Mouse (Mus musculus): ENCODE measurements around the gene Noct.
"Not testable (repeated sequence)": the region's sequence is repeated elsewhere in the genome, so short reads cannot be mapped to it uniquely, and the experiment has no call there.

The Noct gene

DNA sequence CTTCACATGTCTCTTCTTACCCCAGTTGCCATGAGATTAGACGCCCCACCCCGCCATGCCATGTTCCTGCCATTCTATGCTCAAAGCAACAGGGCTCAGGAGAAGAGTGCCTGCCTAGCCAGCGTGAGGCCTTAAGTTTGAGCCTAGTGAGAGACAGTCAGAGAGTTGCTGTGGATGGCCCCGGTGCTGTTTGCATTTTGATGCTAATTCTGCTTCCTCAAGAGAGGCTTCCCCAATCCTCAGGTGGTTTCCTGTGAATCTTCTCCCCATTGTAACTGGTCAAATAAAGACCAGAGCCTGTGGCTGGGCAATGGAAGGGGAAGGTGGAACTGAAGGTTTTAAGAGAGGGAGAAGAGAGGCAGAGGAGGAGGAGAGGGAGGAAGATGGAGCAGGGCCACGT lies 15.6 kb upstream of the Noct start:
- no peak for DNase-seq

DNA sequence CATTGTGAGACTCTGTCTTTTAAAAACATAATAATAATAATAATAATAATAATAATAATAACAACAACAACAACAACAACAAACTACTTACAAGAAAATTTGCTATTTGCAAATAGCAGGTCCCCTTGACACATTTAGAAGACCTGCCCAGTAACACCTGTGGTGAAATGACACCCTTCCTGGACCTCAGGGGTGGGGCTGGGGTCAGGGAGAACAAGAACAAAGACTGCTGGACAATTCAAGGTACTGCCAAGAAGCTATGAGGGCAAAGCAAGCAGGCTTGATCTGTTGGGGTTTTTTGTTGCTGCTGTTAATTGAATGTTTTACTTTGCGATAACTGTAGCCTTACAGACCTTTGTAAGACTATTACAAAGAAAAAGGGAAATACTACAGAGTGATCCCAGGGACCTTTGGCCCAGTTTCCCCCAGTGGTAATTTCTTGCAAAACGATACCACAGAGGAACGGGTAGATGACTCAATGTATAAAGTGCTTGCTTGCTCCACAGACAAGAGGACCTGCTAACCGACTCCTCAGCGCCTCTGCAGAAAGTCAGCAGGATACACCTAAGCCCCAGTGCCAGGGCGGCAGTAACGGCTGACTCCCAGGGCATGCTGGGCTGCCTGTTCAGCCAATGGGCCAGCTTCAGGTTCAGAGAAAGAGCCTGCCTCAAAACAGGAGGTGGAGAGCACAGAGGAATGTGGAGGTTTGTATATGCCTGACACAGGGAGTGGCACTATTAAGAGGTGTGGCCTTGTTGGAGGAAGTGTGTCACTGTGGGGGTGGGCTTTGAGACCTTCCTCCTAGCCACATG lies 14.5 kb upstream of the Noct start:
- DNase-seq = no peak

DNA sequence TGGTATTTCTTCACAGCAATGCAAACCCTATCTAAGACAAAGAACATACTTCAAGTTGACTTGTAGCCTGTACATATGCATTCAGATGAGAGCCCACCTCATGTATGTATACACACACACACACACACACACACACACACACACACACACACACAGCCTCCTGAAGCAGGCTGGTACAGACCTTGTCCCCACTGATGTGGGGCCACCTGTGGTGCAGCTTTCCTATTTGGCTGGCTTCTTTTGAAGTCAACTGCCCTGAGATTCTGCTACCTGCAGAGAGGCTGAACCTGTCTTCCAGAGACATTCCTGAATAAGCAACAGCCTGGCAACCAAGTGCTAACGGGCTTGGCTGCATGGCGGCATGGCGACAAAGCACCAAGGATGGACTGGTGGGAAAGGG lies 13.8 kb upstream of the Noct start:
- DNase-seq = no peak

DNA sequence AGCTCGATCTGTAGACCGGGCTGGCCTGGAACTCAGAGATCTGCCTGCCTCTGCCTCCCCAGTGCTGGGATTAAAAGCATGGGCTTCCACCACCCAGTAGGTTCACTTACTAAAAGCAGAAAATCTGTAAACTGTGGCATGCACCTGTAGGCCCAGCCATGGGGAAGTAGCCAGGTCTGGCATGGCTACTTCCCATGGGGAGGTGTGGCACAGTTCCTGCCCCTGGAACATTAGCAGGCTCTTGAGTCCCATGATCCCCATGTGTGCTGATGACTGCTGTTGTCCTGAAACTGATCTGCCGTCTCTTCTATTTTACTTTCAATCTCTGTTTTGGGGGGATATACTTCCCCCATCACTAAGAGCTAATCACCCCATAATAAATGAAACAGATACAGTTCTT lies 11.1 kb upstream of the Noct start:
- no peak for DNase-seq

DNA sequence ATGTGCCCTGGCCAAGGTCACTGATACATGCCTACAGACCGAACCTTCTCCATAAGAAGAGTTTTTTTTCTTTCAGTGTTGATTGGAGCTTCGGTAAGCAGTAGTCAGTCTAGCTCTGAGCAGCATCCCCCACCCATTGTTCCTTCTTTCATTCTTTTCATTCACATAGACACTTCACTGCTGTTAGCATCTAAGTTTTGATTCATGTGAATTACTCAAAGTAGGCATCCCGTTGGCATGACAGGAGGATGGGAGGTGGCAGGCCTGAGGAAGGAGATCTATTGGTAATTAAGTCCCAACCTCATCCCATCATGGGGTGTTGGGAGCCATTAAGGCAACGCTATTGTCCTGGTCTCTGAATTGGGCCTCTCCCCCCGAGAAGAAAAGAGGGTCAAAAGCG lies 8.6 kb upstream of the Noct start:
- DNase-seq = no peak

DNA sequence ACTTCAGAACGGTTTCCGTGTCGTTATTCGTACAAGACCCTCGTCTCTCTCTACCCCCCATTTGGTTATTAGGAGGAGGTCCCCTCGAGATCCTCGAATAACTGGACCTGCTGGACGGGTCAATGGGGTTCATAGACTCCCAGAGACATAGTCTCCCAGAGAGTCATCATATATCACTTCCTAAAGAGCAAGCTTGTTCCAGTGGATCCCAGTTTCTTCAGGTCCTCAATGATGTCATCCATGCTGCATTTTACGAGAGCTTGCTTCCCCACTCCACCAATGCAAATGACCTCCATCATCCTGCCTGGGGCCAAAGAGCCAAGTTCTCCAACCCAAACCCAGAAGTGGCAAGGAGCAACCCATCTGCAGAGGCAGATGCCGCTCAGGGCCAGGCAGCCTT lies 7.9 kb upstream of the Noct start:
- DNase-seq = not testable (repeated sequence)

DNA sequence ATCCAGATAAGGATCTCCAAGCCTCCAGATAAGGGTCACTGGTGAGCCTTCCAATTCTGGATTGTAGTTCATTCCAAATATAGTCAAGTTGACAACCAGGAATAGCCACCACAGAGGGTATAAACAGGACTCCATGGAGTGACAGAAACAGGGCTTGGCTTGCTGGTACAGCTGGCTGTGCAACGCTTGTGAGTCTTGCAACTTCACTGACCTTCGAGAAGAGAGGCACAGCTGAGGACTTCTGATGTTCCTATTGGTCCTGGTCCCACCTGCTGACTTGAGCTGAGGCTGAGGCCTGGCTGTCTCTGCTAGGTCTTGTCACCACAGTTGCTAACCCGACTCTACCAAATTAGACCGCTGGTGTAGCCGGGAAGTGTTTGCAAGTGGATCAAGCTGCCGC lies 5.9 kb upstream of the Noct start:
- DNase-seq = not testable (repeated sequence)

DNA sequence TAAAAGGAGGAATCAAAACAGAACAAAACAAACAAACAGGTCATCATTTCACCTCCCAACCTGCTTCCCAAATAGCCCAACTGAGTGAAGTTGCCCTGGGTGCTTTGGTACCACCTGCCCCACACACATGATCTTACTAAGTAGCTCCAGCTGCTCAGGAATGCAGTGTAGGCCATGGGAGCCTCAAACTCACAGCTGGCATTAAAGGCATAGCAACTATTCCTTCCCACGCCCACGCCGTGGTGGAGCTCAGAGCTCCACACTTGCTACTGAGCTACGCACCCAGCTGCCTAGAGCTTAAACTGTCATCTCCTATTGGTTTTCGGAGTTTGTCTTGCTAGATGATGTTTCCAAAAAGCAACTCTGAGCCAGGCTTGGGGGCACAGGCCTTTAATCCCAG lies 5.0 kb upstream of the Noct start:
- no peak for DNase-seq

DNA sequence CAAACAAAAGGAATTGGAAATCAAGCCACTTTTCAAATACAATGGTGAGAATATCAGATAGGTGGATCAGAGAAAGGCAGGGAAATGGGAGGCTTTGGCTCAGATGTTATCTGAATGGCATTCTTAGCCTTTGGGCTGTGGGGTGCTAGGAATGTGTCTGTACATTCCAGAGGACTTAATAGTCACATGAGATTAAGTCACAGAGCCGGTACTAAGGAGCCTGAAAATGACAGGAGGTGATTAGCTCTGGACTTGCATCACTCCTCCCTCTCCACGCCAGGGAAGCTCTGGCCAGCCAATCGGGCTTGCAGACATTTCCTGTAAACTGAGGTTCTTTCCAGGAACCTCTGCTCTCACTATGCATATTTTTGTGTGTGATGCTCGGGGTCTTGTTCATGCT lies 3.4 kb upstream of the Noct start:
- DNase-seq = no peak

DNA sequence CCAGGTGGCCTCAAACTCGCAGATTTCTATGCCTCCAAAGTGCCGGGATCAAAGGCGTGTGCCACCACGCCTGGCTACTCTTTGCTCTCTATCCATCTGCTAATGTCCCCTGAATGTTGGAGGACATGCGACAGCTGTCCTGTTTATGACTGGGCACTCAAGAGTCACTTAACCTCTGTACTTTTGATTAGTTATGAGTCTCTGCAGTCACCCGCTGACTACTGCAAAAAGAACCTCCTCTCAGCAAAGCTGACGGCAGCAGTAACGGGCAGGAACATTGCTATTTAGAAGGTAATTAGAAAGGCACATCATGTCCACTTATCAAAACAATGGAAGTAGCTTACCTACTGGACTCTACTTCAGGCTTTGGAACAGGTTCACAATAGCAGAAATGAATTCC lies 2.4 kb upstream of the Noct start:
- no peak for DNase-seq

DNA sequence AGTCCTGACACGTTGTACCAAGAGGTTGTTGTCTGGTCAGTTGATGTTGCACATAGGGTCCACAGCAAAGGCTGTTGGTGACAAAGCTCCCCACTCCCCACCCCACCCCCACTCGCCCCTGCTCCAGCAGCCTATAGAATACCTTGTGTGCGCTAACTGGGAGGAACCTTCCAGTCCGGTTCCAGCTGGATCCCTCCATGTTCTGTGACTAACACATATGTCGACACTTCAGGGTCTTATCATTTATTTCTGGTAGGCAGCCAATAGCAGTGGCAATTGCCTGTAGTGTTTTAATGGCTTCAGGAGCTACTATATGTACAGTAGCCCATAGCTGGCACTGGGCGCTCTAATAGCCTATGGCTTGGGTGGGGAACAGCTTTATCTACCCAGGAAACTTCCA lies 1.9 kb upstream of the Noct start:
- no peak for DNase-seq

DNA sequence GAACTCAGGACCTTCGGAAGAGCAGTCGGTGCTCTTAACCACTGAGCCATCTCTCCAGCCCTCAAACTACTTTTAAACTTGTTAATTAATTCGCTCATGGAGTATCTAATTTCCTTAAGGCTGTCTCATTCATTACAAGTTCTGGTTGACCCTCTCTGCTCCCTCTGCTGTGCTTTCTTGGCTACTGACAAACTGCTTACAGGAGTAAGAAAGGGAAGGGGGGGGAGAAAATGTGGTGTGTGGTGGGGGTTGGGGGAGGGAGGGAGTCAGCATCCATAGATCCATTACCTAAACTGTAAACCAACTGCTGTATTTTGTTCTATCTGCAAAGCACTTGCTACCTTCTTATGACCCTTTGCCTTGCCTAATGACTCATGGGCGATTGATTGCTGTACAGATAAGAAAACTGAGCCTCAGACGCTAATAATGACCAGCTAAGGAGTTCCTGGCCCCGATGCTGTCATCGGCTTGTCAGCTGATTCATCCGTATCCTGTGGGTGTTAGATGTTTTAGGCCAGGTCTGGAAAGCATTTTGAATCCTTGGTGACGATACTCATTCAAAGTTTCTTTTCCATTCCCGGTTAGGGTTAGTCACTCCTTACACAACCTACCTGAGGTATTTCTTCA lies 1.3 kb upstream of the Noct start:
- no peak for DNase-seq

DNA sequence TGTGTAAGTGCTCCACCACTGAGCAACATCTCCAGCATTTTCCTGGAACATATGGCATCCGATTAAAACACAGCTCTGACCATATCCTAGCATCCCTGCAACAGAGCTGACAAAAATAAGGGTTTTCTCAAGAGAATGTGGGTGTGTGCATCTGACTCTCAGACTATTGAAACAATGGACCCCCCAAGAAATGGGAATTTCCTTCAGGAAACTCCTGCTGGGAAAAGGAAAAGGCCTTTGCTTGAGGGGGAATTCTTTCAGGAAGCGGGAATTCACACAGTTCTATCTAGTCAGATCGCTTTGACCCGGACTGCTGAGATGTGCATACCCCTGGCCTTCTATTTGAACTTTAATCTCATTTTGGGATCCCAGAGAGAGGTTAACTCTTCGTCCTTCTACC lies 691 bp upstream of the Noct start:
- no peak for DNase-seq

DNA sequence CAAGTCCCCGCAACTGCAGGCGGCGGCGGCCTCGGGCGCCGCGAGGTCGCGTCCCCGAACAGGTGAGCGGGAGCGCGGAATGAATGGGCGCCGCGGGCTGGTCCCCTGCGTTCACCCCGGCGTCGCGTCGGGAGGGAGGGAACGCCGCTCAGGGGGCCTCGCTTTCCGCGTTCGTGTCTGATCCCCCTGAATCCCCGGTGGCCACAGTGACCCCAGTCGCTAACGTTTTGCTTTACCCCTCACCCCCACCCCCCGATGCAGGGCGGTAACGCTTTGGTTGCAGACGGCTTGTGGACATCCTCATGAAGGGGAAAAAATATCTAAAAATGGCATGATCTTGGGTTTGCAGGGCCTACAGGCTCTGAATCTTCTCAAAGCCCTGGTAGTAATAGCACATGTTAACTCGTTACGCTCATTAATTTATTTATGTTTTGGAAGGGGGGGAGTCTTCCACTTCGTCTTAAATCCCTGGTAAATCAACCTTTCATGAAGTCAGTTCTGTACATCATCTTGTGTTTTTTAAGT lies 1.0 kb downstream of the Noct start:
- no peak for DNase-seq

DNA sequence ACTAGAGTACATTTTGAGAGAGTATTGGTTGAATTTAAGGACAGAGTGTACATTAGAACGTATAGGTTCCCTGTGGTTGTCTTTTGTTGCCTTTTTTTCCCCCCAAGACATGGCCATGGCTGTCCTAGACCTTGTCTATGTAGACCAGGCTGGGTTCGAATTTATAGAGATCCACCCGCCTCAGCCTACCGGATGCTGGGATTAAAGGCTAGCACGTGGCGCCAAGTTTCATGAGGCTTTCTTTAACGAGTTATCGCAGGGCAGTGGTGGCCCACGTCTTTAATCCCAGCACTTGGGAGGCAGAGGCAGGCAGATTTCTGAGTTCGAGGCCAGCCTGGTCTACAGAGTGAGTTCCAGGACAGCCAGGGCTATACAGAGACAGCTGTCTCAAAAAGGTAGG lies 1.7 kb downstream of the Noct start:
- DNase-seq = no peak

DNA sequence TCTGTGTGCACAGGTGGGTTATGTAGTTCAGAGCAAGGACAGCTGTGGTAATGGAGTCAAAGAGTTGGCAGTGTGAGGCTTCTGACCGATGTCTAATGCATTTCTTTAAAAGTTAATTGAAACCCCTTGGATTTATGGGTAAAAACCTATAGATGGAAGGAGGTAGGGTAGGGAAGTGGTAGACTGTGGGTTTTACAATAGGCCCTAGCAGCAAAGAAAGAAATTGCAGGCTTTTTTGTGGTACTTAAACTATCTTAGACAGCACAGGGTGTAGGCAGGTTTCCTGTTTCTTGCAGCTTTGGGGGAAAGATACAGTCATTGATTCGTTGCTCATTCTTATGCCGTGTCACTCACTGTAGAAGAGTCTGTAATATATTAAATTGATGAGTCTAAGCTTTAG lies 2.4 kb downstream of the Noct start:
- no peak for DNase-seq

DNA sequence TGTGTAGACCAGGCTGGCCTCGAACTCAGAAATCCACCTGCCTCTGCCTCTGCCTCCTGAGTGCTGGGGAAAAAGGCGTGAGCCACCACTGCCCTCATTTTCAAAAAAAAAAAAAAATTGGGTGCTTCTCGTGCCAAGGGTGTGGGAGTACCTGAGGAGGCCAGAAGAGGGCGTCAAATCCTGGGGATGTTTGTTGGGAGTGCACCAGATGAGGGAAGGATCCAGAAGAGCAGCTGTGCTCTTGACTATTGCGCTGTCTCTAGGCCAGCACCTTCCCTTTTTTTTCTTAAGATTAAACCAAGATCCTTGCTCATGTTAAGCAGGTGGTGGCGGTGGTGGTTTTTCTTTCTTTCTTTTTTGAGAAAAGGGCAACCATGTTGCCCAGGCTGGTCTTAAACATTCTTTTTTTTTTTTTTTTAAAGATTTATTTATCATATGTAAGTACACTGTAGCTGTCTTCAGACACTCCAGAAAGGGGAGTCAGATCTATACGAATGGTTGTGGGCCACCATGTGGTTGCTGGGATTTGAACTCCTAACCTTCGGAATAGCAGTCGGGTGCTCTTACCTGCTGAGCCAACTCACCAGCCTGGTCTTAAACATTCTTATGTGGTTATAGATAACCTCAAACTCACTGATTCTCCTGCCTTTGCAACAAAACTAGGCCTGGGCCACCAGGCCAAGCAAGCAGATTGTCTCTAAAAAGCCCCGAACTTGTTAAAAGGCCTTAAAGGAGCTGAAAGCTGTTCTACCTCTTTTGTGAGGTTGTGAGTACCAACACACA lies 4.0 kb downstream of the Noct start:
- DNase-seq = peak; percentile 61

DNA sequence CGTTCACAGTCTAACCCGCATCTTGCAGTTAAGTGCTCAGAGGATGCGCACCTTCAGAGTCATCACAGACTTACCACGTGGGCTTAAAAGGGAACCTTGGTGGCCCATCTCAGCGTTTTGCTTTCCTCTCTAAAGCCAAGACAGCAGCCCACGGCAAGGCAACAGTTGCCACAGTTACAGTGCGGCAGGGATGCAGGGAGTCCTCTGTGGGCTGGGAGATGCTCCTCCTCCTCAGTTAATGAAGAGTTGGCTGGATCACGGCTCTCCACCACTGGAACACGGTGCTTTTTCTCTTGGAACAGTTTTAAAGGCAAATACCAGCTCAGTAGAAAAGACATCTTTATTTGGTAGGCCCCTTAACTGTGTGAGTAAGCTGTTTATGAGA lies 4.6 kb downstream of the Noct start:
- DNase-seq = no peak

DNA sequence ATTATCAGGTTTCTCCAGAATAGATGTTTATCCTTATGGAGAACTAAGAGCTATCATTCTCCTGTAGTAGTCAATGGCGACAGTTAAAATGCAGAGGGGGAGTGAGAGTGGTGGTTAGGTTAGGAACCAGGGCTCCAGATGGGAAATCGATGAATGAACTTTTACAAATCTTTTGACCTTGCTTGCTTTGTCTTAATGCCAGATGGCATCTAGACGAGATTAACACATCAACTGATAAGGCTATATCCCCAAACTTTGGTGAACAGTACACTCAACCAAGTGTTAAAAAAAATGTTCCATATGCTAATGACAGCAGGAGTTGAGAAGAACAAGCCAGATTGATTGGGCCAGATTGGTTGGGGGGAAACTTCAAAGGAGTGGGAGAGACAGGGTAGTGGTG lies 5.0 kb downstream of the Noct start:
- no peak for DNase-seq

DNA sequence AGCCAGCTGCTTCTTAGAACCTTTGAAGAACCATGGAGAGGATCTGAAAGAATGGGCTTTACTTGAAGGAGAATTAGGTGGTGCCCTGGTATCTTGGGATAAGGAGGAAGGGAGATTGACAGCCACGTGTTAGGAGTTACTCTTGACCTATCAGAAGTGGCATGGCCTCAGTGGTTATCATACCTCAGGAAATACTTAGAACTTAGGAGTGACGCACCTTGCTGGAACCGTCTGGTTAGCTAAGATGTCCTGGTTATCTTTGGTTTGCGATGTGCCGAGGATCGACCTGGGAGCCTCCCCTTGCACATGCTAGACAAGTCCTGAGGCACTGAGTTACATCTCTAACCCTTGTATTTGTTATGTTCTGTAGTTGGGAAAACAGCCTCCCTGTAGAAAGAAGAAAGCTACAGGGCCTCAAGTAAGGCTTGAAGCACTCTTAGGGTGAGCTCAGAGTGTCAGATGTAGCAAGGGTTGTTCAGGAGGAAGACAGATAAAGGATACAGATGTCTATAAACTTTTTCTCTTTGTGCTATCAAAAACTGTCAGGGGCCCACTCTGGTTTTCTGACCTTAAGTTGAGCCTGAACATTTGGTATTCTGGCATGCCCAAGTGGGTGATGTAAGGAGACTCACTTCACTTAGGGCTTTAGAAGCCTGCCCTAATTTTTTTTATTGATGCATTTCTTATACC lies 6.0 kb downstream of the Noct start:
- no peak for DNase-seq

DNA sequence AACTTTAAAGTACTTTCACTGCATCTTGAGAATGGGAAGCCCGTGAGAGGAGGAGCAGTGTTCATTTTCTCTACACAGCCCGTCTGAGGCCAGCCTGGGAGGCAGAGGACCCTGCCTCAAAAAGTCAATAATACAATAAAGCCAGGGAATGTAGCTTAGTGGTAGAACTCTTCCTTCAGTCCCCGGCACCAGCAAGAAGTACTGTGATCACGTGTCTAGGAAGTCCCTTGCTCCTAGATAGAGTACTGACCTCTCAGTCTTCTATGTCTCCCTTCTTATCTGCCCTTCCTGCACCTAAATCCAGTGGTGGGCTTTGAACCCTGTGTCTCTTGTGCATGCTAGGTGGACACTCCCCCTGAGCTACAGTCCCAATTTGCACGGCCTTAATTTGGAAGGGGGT lies 6.6 kb downstream of the Noct start:
- DNase-seq = no peak

DNA sequence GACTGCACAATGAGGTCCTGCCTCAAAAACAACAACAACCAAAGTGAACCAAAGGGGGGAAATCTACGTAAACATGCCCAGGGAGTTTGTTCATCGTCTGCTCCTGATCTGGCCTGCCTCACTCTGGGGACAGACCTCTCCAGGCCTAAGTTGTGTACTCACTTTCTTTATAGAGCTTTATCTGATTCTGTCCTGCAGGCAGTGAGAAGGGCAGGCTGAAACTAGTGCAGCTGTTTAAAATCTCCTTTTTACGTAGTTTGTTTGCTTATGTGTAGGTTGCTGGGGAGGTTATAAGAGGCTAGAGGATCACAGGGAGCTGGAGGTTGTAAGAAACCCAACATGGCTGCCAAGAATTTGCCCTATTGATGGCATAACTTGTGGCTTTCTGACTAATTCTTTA lies 7.3 kb downstream of the Noct start:
- DNase-seq = no peak

DNA sequence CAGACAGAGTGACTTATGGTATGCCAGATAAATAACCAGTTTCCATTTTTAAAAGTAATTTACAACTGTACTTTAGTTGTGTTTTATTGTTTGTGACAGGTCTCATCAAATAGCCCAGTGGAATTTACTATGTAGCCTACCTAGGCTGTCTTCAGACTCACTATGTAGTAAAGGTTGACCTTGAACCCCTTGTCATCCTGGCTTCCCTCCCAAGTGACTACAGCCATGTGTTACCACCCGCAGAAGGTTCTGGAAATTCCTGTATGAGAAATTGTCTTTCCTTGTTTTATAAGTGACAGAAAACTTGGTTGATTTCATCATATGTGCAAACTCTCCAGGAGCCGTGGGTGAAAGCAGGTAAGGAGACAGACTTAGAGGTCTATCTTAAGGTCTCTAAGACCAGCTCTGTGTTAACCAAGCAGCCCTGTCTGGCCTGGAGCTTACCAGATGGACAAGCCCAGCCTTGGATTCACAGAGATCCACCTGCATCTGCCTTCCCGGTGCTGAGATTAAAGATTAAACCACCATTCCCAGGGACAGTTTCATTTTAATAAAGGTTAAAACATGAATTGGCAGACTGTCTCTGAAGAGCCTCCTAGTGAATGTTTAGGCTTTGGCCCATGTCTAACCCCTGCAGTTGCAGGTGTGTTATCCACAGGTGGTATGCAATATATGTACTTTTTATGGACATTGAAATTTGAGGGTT lies 8.1 kb downstream of the Noct start:
- DNase-seq = no peak

Measured in lung, postnatal 14 days (tissue).